Mouse (Mus musculus): ENCODE measurements around the gene Slc44a3. TPM values are rescaled to one million over a fixed set of nuclear protein-coding genes. Genes with fewer than 3 reads are reported as not detected.

Slc44a3 gene
- polyA plus RNA-seq, 1 experiment: 26.1 TPM

GRCm38 (mm10) chr3:121500734-121501133 is 31.5 kb downstream of the Slc44a3 start:
- DNase-seq (ENCODE audit: low read depth): no peak

DNA sequence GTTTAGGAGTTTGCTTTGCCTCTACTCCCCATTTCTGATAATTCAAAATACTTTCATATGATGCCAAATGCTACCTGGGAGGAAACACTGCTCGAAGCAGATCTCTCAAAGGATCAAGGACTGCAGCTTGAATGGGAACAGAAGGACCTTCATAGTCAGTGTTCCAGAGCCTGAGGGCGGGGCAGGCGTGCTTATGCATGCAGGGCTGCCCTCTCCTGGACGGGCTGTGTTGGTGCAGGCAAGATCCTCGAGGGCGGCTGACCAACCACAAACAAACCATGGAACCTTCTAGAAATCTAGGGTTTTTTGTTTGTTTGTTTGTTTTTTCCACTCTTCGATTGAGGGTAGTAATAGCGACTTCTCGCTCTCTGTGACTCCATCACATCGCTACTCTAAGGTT is 32.0 kb downstream of the Slc44a3 start:
- no peak for DNase-seq (ENCODE audit: low read depth)

DNA sequence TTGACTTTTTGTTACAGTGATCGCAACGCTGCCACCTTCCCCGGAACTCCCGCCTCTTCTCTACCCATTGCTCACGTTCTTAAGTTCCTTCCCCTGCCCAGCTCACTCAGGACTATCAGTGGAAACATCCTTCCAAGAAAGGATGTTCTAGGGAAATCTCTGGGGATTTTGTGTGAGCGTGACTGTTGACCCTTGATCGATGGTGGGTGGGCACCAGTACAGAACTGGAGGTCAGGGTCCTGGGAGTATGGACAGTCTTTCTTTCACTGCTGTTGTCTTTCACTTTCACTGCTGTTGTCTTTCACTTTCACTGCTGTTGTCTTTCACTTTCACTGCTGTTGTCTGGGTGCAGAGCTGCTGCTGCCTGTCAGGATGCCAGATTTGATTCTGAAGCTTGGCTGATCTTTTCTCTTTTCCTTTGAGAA is 38.2 kb downstream of the Slc44a3 start:
- DNase-seq (ENCODE audit: low read depth): no peak

DNA sequence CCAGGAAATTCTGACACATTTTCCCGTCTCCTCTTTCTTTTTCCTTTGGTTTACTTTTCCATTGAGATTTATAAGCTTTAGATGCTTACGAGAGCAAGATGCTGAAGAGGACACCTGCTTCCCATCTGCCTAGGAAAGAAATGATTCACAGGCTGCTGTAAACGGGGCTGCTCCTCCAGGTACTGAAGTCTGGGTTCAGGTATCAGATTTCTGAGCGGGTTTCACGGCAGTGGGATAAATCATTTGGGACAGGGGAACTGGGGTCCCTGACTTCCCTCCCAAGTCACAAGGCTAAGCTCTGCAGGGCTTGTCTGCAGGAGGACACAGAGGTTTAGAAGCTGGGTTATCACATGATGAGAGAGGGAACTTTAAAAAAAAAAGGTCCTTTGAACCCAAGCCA is 40.2 kb downstream of the Slc44a3 start:
- DNase-seq (ENCODE audit: low read depth): no peak

GRCm38 (mm10) chr3:121490941-121491340 is 41.3 kb downstream of the Slc44a3 start:
- no peak for DNase-seq (ENCODE audit: low read depth)

GRCm38 (mm10) chr3:121489462-121490118 is 42.6 kb downstream of the Slc44a3 start:
- DNase-seq (ENCODE audit: low read depth): no peak

DNA sequence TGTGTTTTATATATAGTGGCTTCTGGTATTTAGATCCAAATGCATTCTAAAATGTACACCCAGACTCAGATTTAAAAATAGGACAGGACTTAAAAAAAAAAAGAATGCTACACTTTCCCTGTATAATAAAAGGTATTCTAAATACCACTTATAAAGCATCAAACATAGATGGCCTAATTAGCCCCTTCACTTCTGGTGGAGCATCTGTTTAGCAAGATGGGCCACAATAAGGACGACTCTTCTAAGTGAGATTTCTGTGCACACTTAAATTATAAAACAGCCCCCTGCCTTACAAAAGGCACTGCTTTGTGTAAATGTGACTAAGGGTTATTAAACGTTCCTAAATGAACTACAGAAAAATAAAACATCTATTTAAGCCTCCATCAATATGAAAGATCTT is 47.0 kb downstream of the Slc44a3 start:
- DNase-seq (ENCODE audit: low read depth): no peak

GRCm38 (mm10) chr3:121483266-121484161 is 48.7 kb downstream of the Slc44a3 start:
- no peak for DNase-seq (ENCODE audit: low read depth)

GRCm38 (mm10) chr3:121481564-121481963 is 50.6 kb downstream of the Slc44a3 start:
- DNase-seq (ENCODE audit: low read depth): no peak

GRCm38 (mm10) chr3:121480961-121481436 is 51.2 kb downstream of the Slc44a3 start:
- DNase-seq (ENCODE audit: low read depth): no peak

DNA sequence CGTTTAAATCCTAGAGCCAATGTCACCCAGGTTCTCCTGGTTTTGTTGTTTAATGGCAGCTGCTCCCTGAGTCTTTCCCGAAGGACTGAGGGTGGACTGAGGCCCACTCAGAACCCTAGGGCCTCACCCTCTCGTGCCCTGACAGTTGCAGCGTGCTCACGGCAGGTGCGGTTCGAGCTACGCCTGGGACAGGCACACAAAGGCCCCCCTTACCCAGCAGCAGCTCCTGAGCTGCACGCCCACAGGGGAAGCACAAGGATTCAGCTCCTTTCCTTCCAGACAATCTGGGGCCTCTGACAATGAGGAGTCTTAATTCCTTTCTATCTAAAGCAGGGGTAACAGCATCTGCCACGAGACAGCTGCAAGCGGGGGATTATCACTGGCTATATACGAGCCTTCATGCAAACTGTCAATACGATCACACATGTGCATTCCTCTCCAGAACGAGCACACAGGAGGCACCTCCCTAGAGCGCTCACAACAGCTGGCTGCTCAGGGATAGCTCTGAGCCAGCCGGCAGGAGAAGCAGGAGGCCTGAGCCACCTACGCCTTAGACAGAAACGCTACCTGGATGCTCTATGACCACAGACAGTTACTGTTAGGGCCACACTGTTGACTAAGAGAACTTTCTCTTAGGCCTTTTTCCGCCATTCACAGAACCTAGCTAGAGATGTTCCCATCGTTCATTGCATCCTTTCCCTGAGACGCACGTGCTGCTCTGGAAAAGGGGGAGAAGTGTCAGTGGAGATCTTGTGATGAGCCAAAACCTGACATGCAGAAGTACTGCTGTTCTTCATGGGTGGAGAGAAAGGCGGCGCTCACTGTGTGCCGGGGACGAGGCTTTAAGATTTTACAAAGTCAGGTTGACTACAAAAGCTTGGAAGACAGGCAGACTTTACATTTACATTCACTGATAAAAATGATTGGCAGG is 51.9 kb downstream of the Slc44a3 start:
- no peak for DNase-seq (ENCODE audit: low read depth)

- DNase-seq (ENCODE audit: low read depth): no peak
These were observed 57.5 kb downstream of the Slc44a3 start for GRCm38 (mm10) chr3:121474738-121475137.

DNA sequence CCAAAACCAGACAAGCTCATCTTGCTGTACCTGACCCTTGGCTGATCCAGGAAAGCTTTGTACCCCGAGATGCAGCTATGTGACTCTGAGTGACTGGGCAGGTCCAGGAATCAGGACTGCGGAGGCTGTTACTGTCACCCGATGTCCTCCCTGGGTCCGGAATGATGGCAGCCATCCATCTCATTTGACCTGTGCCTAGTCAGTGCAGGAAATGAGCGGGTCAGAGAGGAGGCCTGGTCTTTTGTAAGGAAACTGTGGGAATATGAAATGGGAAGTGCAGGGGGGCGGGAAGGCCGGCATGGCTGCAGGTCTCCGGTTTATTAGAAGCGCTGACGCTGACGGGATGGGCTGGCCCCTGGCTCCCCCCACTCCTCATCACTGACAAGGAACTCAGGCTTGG is 60.5 kb downstream of the Slc44a3 start:
- DNase-seq (ENCODE audit: low read depth): no peak

GRCm38 (mm10) chr3:121469185-121469975 is 62.8 kb downstream of the Slc44a3 start:
- DNase-seq (ENCODE audit: low read depth): no peak

DNA sequence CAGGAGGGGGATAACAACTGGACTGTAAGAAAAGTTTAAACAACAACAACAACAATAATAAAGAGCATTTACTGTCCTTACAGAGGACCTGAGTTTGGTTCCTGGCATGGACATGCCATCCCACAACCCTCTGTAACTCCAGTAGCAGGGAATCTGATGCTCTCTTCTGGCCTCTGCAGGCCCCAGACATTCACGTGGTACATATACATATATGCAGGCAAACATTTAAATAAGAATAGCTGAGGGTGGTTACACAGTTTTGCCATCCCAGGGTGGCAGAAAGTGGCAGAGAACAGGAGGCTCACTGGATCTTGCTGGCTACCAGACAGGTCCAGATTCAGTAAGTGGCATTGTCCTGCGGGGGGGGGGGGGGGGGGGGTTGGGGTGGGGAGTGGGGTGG is 64.1 kb downstream of the Slc44a3 start:
- DNase-seq (ENCODE audit: low read depth): no peak

DNA sequence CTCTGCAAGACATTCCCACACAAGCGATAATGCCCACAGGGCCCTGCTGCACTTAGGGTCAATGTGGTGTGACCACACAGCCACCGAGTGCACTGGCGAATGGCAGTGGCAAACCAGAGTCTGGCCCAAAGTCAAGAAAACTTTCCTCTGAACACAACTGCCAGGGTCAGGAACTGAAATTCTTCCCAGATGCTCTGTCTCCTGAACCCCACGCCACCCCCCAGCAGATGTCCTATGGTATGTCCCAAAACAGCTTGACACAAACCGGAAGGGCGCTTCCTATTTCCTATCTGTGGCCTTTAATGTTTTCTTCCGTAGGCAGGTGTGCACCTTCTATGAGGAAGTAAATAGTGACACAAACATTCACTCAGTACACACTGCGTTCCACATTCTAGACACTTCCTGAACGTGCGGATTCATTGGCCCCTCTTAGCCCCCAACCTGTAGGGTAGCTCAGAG is 65.1 kb downstream of the Slc44a3 start:
- DNase-seq (ENCODE audit: low read depth): no peak

DNA sequence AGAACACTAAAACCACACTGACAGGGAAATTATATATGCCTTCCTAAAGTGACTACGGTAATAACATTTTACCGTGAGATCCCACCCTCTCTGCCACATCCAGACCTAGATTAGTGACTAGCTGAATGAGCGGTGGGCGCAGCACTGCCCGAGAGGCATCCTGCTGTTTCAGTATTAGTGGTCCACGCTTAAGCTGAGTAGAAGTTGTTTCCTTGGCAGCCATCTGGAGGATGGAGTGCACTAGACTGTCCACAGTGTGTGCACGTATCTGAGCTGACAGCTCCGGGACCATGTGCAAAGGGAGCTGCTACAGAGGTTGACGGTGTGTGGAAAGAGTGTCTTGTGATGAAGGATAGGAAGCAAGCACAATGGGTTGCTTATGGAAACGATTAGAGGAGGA is 66.4 kb downstream of the Slc44a3 start:
- no peak for DNase-seq (ENCODE audit: low read depth)

- no peak for DNase-seq (ENCODE audit: low read depth)
These were observed 67.4 kb downstream of the Slc44a3 start for GRCm38 (mm10) chr3:121464733-121465305.

- DNase-seq (ENCODE audit: low read depth): no peak
These were observed 69.4 kb downstream of the Slc44a3 start for GRCm38 (mm10) chr3:121462782-121463181.

DNA sequence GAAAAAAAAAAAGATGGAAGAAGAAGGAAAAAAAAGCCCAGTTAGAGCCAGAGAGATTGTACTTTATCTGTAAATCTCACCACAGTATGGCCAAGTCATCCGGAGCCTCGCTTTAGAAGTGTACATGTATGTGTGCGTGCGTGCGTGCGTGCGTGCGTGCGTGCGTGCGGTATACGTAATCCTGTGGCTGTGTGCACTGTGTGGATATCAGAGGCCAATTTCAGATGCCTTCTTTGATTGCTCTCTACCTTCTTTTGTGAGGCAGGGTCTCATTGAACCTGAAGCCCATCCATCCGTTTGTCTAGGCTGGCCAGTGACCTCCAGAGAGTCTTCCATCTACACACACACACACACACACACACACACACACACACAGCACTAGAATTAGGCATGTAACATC is 70.7 kb downstream of the Slc44a3 start:
- no peak for DNase-seq (ENCODE audit: low read depth)
